Mouse (Mus musculus) hindbrain, embryonic 16.5 days (tissue): ENCODE results near the gene Phip. TPM values are rescaled to one million over a fixed set of nuclear protein-coding genes. Genes with fewer than 3 reads are reported as not detected.

Experiments used
- ATAC-seq: fragments of 200-750 bp; cut with Nextera tagmentation; 2 replicates; pipeline ENCODE4 v1.8.0; 2017; ENCODE audit warnings: moderate TSS enrichment, moderate library complexity
- H3K27ac ChIP-seq: fragments of 300-500 bp; sonication (generic); 2 replicates; pipeline ENCODE4 v1.5.1; 2014; ENCODE audit warnings: low read depth, mild to moderate bottlenecking, control low read depth, low read length, moderate library complexity
- H3K27me3 ChIP-seq: fragments of 300-500 bp; sonication (generic); replicated peaks from 2 replicates; pipeline ENCODE4 v1.6.1; 2014; ENCODE audit warnings: low read length; ENCODE audit not compliant: control insufficient read depth, insufficient read depth
- H3K36me3 ChIP-seq: fragments of 300-500 bp; sonication (generic); 2 replicates; pipeline ENCODE4 v1.6.1; 2014; ENCODE audit warnings: mild to moderate bottlenecking, low read length, moderate library complexity, mixed read lengths; ENCODE audit not compliant: control insufficient read depth, insufficient read depth
- H3K4me1 ChIP-seq: fragments of 300-500 bp; sonication (generic); 2 replicates; pipeline ENCODE4 v1.6.1; 2014; ENCODE audit warnings: low read depth, low read length; ENCODE audit not compliant: control insufficient read depth, insufficient read depth
- H3K4me2 ChIP-seq: fragments of 300-500 bp; sonication (generic); 2 replicates; pipeline ENCODE4 v1.6.1; 2014; ENCODE audit warnings: mild to moderate bottlenecking, low read length, control low read depth, moderate library complexity
- H3K4me3 ChIP-seq: fragments of 300-500 bp; sonication (generic); 2 replicates; pipeline ENCODE4 v1.5.1; 2014; ENCODE audit warnings: mild to moderate bottlenecking, low read length, control low read depth, moderate library complexity
- H3K9ac ChIP-seq: fragments of 300-500 bp; sonication (generic); 2 replicates; pipeline ENCODE4 v1.6.1; 2014; ENCODE audit warnings: low read depth, mild to moderate bottlenecking, control low read depth, low read length, moderate library complexity
- H3K9me3 ChIP-seq: fragments of 300-500 bp; sonication (generic); 2 replicates; pipeline ENCODE4 v1.6.1; 2014; ENCODE audit warnings: mild to moderate bottlenecking, low read length, moderate library complexity; ENCODE audit not compliant: control insufficient read depth
- WGBS: fragments of 180-500 bp; shearing (Covaris S2); extraction: QIAGEN DNeasy Blood & Tissue Kit; methylation state at CpG from one replicate; pipeline ENCODE4 v1.1.7; 2014; 5-methylcytosine and 5-hydroxymethylcytosine counted together
- polyA plus RNA-seq: library from polyadenylated mRNA; unstranded; fragments of >200 nt; fragmentation: Nextera tagmentation; extraction: Ambion mirVana; gene quantifications from 2 replicates; pipeline ENCODE4 v1.2.1, GENCODE M21; 2015

Phip gene
- polyA plus RNA-seq, 1 experiment from 2014 or later, result 70.0 TPM

DNA sequence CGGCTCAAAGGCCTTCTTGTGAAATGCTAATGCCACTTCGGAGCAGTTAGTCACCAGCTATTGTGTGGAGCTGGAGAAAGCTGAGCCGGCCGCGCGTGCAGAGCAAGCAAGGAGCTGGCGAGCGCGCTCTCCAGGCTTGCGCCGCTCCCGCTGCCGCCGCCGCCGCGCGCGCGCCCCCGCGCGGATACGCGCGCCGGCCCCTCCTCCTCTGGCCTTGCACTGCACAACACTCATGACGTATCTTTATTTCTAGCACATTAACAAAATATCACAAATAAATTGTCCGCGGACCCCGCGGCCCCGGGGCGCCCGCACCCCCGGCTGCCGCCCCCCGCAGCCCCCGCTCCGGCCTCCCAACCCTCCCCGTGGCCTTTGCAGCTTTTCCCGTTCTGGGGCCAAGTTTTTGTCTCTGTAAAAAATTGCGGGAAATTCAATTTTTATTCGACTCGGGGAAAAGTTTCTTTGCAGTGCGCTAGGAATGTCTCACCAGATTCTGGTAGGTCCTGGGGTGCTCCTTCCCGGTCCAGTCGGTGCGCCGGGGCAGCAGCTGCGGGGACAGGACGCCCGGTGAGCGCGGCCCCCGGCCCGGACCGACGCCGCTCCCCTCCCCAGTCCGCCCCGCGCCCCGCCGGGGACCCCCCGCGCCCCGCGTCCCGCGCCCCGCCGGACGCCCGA is 992 bp downstream of the Phip start:
- peak; percentile 85 for ATAC-seq
- H3K36me3 ChIP-seq, result no peaks in the 10 kb centered on the region
- peak overlapping the region; percentile 92 for H3K4me2 ChIP-seq
- no peaks in the 10 kb centered on the region for H3K9me3 ChIP-seq
- H3K4me3 ChIP-seq, result peak overlapping the region; percentile 94
- H3K4me1 ChIP-seq, result peaks cover 19% of the 10 kb centered on the region
- under 1% methylated on average over 52 of the region's 75 CpGs for WGBS
- H3K27me3 ChIP-seq, result no peaks in the 10 kb centered on the region
- H3K27ac ChIP-seq, result peak overlapping the region; percentile 100
- H3K9ac ChIP-seq, result peak overlapping the region; percentile 96

DNA sequence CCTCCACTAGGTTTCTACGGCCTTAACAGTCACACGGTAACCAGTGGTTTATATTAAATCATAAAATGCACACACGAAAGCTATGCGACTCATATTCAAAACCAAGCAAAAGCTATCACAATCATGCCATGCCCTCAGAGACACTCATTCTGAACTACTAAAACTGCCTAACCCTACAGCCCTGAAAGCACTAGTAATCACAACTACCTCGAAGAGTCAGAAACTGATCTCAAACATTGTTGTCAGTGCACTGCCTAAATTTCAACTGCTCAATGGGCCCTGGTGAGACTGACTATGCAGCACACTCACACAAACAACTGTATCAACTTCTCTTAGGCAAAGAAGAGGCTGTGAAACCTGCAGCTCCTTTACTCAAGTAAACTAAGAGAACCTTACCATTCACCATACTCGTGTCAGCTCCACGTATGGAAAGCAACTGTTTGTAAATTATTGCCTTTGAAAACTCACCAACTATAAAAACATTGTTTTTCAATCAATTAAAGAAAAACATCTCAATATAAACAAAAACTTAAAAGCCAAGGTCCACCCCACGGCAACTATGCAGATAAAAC is 1.9 kb downstream of the Phip start:
- Histone ChIP-seq H3K9ac (peak overlapping the region; percentile 96), H3K27me3 (no peaks in the 10 kb centered on the region), H3K36me3 (no peaks in the 10 kb centered on the region), H3K4me2 (peak overlapping the region; percentile 92), H3K4me1 (peaks cover 19% of the 10 kb centered on the region), H3K27ac (peak overlapping the region; percentile 39; the same call in 1 of the 2 replicates), H3K4me3 (peak overlapping the region; percentile 94), H3K9me3 (no peaks in the 10 kb centered on the region)
- WGBS, result 24% methylated on average over 8 of the region's 8 CpGs
- no peak for ATAC-seq

- WGBS, result 41% methylated on average over 1 of the region's 1 CpGs
- no peaks in the 10 kb centered on the region for H3K36me3 ChIP-seq
- H3K27ac ChIP-seq, result no peak overlapping the region
- H3K4me1 ChIP-seq, result peaks cover 16% of the 10 kb centered on the region
- H3K4me2 ChIP-seq, result peak overlapping the region; percentile 27
- no peak overlapping the region for H3K9ac ChIP-seq
- no peaks in the 10 kb centered on the region for H3K27me3 ChIP-seq
- H3K4me3 ChIP-seq, result no peak overlapping the region
- no peaks in the 10 kb centered on the region for H3K9me3 ChIP-seq
- ATAC-seq, result no peak
Measured at GRCm38 (mm10) chr9:82971433-82971832, 3.9 kb downstream of the Phip start.

GRCm38 (mm10) chr9:82967076-82967621 is 8.2 kb downstream of the Phip start:
- no peak for ATAC-seq
- Histone ChIP-seq H3K4me2 (no peak overlapping the region), H3K27ac (no peak overlapping the region), H3K9me3 (no peaks in the 10 kb centered on the region), H3K9ac (no peak overlapping the region), H3K4me3 (no peak overlapping the region), H3K36me3 (no peaks in the 10 kb centered on the region), H3K4me1 (peaks cover 8% of the 10 kb centered on the region), H3K27me3 (no peaks in the 10 kb centered on the region)
- 67% methylated on average over 8 of the region's 8 CpGs for WGBS

- no peak overlapping the region for H3K9ac ChIP-seq
- H3K27me3 ChIP-seq, result no peaks in the 10 kb centered on the region
- WGBS, result 92% methylated on average over 4 of the region's 4 CpGs
- no peak for ATAC-seq
- H3K4me2 ChIP-seq, result no peak overlapping the region
- H3K4me3 ChIP-seq, result no peak overlapping the region
- H3K27ac ChIP-seq, result no peak overlapping the region
- H3K9me3 ChIP-seq, result no peaks in the 10 kb centered on the region
- no peaks in the 10 kb centered on the region; the same call in 1 of the 2 replicates for H3K4me1 ChIP-seq
- no peaks in the 10 kb centered on the region for H3K36me3 ChIP-seq
Measured at GRCm38 (mm10) chr9:82963981-82964380, 11.3 kb downstream of the Phip start.

DNA sequence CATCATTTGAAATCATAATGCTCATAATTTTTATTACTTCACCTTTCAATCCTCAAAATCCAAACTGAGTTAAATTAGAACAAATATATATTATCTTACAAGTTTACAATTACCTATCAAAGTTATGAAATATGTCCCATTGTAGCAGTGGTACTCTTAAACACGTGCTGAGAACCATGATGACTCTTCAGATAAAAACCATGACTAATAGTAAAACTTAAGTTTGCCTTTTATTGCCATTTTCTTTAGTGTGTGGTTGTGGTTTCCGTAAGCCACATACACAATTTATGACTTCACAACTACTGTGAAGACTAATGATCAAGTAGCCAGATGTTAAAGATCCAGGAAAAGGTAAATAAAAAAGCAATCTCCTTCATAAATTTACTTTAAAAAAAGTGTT is 14.0 kb downstream of the Phip start:
- ATAC-seq, result no peak
- WGBS, result 88% methylated on average over 2 of the region's 2 CpGs

GRCm38 (mm10) chr9:82955267-82955666 is 20.0 kb downstream of the Phip start:
- Histone ChIP-seq H3K9me3 (no peaks in the 10 kb centered on the region), H3K9ac (no peak overlapping the region), H3K4me2 (no peak overlapping the region), H3K27ac (no peak overlapping the region), H3K27me3 (no peaks in the 10 kb centered on the region), H3K4me1 (no peaks in the 10 kb centered on the region), H3K36me3 (peaks cover 18% of the 10 kb centered on the region), H3K4me3 (no peak overlapping the region)
- 74% methylated on average over 4 of the region's 4 CpGs for WGBS
- ATAC-seq, result no peak

More for the DNA sequence above, 14.0 kb downstream of the Phip start:
- no peak overlapping the region for H3K27ac ChIP-seq
- H3K4me3 ChIP-seq, result no peak overlapping the region
- H3K4me1 ChIP-seq, result no peaks in the 10 kb centered on the region
- no peak overlapping the region for H3K9ac ChIP-seq
- H3K36me3 ChIP-seq, result peaks cover 9% of the 10 kb centered on the region; the same call in 1 of the 2 replicates
- H3K9me3 ChIP-seq, result no peaks in the 10 kb centered on the region
- H3K27me3 ChIP-seq, result no peaks in the 10 kb centered on the region
- no peak overlapping the region for H3K4me2 ChIP-seq

- Histone ChIP-seq H3K4me2 (no peak overlapping the region), H3K27ac (no peak overlapping the region), H3K36me3 (peaks cover 15% of the 10 kb centered on the region), H3K4me3 (no peak overlapping the region), H3K9ac (no peak overlapping the region), H3K9me3 (no peaks in the 10 kb centered on the region), H3K27me3 (no peaks in the 10 kb centered on the region), H3K4me1 (no peaks in the 10 kb centered on the region)
- ATAC-seq, result no peak
Measured at GRCm38 (mm10) chr9:82952330-82952729, 23.0 kb downstream of the Phip start.

GRCm38 (mm10) chr9:82951435-82952004 is 23.8 kb downstream of the Phip start:
- Histone ChIP-seq H3K4me2 (no peak overlapping the region), H3K9ac (no peak overlapping the region), H3K27me3 (no peaks in the 10 kb centered on the region), H3K4me1 (no peaks in the 10 kb centered on the region), H3K4me3 (no peak overlapping the region), H3K27ac (no peak overlapping the region), H3K36me3 (peaks cover 9% of the 10 kb centered on the region), H3K9me3 (no peaks in the 10 kb centered on the region)
- ATAC-seq, result no peak
- WGBS, result 82% methylated on average over 2 of the region's 2 CpGs
